Mouse (Mus musculus) CH12.LX (cell line): ENCODE measurements at regions not wholly inside any gene's neighbourhood (a gene's known extent, or its start where the extent isn't known, plus 50 kb on each side); places are given as distances from the start of the nearest gene placed in this dataset.

Source experiments
- CHD1 ChIP-seq: IDR thresholded peaks from 2 replicates; pipeline ENCODE4 v1.6.1; 2012; ENCODE audit warnings: low read depth, low read length, improper control_type of control experiment, inconsistent platforms
- CTCF ChIP-seq, 2 experiments: IDR thresholded peaks in 1 of 2; conservative IDR thresholded peaks in 1 of 2; 2 replicates each; pipeline ENCODE4 v1.5.1; 2011 to 2012; ENCODE audit warnings: low read depth in 2 of 2, low read length in 2 of 2, improper control_type of control experiment in 1 of 2, inconsistent platforms in 1 of 2, mild to moderate bottlenecking in 1 of 2, moderate library complexity in 1 of 2
- E2F4 ChIP-seq: IDR thresholded peaks from 2 replicates; pipeline ENCODE4 v1.6.1; 2011; ENCODE audit warnings: low read depth, low read length, improper control_type of control experiment; ENCODE audit not compliant: insufficient replicate concordance
- ELF1 ChIP-seq: IDR thresholded peaks from 2 replicates; pipeline ENCODE4 v1.6.1; 2014; ENCODE audit warnings: low read depth, mild to moderate bottlenecking, inconsistent platforms, low read length, improper control_type of control experiment
- EP300 ChIP-seq: IDR thresholded peaks from 2 replicates; pipeline ENCODE4 v1.6.1; 2011; ENCODE audit warnings: low read length, improper control_type of control experiment
- RCOR1 ChIP-seq: conservative IDR thresholded peaks from 2 replicates; pipeline ENCODE4 v1.6.1; 2012; ENCODE audit warnings: low read depth, mild to moderate bottlenecking, inconsistent platforms, low read length, improper control_type of control experiment
- SMC3 ChIP-seq: IDR thresholded peaks from 2 replicates; pipeline ENCODE4 v1.6.1; 2011; ENCODE audit warnings: low read depth, low read length, improper control_type of control experiment

DNA sequence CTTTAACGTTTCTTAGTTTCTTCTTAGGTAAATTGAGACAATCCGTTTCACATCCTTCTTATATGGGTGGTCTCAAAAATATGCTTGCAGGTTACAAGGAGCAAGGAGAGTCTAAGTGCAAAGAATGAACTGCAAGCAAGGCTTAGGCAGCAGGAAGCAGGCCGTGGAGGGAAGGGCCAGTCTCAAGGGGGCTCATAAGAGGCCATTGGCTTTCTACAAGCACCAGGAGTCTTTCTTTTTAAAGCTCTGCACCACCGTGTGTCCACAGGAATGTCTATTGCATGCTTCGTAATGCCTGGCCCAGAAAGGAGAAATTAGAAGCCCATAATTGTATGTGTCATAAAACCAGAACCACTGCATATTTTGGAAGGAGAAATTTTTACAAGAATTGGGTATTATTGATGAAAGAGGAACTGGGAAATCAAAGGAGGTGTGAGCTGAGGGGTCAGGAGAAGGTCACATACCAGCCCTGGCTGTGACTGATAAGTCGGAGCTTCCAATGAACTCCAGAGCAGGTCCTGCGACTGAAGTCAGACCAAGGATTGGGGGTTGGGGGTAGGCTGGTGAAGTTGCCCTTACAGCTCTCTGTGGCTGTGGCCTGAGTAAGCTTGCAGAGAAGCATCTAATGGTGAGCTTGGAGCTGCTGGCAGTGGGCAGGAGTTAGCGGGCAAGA, 252.4 kb downstream of the Grpr start:
- TF ChIP-seq CTCF (conservative IDR thresholded peaks at IDR 0.05 in 1 of 2, IDR thresholded peaks at IDR 0.05 in 1 of 2; ENCODE audit: low read depth in 2 of 2, low read length in 2 of 2) (no peak), ELF1 (no peak), CHD1 (no peak), RCOR1 (no peak), EP300 (no peak), E2F4 (no peak), SMC3 (no peak)
